Mouse (Mus musculus) heart, embryonic 10.5 days (tissue): ENCODE measurements around the gene Hs3st3b1. TPM values are rescaled to one million over a fixed set of nuclear protein-coding genes. Genes with fewer than 3 reads are reported as not detected.

Experiments used
- DNase-seq: peaks from one replicate; pipeline ENCODE4 v3.0.0-alpha.2; 2017; ENCODE audit warnings: low spot score
- H3K27ac ChIP-seq: fragments of 300-500 bp; sonication (generic); 2 replicates; pipeline ENCODE4 v1.5.1; 2016; ENCODE audit warnings: mild to moderate bottlenecking
- H3K27me3 ChIP-seq: fragments of 300-500 bp; sonication (generic); 2 replicates; pipeline ENCODE4 v1.6.1; 2016; ENCODE audit warnings: mild to moderate bottlenecking; ENCODE audit not compliant: poor library complexity, insufficient read depth, severe bottlenecking
- H3K36me3 ChIP-seq: fragments of 300-500 bp; sonication (generic); 2 replicates; pipeline ENCODE4 v1.6.1; 2016; ENCODE audit warnings: mild to moderate bottlenecking, moderate library complexity
- H3K4me1 ChIP-seq: fragments of 300-500 bp; sonication (generic); 2 replicates; pipeline ENCODE4 v1.6.1; 2016; ENCODE audit warnings: mild to moderate bottlenecking
- H3K4me3 ChIP-seq: fragments of 300-500 bp; sonication (generic); 2 replicates; pipeline ENCODE4 v1.5.1; 2016; ENCODE audit warnings: mild to moderate bottlenecking, moderate library complexity
- H3K9me3 ChIP-seq: fragments of 300-500 bp; sonication (generic); 2 replicates; pipeline ENCODE4 v1.6.1; 2016; ENCODE audit warnings: mild to moderate bottlenecking, moderate library complexity
- WGBS: fragments of 180-500 bp; shearing (Covaris S2); methylation state at CpG from one replicate; pipeline ENCODE4 v1.1.7; 2016; 5-methylcytosine and 5-hydroxymethylcytosine counted together
- polyA plus RNA-seq: library from polyadenylated mRNA; unstranded; fragments of >200 nt; fragmentation: Nextera tagmentation; extraction: Ambion mirVana; gene quantifications from 2 replicates; pipeline ENCODE4 v1.2.1, GENCODE M21; 2016

The Hs3st3b1 gene
- polyA plus RNA-seq: 5.9 and 23.9 TPM in 2 replicates

DNA sequence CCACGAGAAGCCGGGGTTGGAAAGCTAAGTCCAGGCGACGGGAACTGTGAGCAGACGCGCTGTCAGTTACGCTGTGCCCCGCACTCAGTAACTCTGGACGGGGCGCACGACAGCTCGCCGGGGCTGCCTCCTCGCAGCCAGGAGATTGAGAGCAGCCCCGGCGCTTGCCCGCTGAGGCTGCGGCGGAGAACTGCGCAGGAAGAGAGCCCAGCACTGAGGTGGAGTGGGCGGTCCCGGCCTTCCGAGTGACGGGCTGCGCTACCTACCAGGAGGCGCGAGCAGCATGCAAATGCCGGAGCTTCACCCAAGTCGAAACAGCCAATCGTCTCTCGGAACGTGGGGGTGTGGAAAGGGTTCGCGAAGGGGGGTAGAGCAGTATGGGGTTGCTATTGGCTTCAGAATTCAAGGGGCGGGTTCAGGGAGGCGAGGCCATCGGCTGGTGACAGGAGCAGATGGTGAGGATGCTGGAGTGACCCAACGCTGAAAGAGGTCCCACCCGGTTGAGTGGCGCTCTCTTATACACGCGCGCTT, at the start of gene Hs3st3b1:
Gene Hs3st3b1, minus strand, starts transcription at position 200 of the 531 bp plus-strand sequence.
- peak; percentile 98 for DNase-seq
- peak within 1 kb of the TSS; percentile 72 for H3K4me3 ChIP-seq
- peak within 1 kb of the TSS; percentile 83 for H3K27ac ChIP-seq
- no peaks in the 10 kb centered on the region for H3K9me3 ChIP-seq
- WGBS: under 1% methylated on average over 43 of the region's 43 CpGs
- H3K27me3 ChIP-seq: peaks cover 68% of the 10 kb centered on the region
- no peaks in the 10 kb centered on the region for H3K36me3 ChIP-seq
- H3K4me1 ChIP-seq: peaks cover 68% of the 10 kb centered on the region

DNA sequence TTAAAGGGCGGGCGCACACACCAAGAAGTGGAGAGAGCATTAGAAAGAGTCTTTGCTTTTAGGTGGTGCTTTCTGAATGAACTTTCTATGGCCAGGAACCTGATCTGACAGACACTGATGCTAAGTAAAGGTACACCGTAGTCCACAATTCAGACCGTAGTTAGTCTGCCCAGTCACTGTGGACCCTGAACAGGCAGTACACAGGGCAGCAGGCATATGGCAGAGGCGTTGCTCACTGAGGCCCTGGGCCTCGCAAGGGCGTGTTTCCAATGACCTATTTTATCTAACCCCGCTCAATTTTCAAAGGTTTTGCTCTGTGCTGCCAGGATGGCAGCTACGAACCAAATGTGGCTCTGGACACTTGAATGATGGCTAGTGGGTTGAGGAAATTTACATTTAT, 49.4 kb upstream of the Hs3st3b1 start:
- no peak for DNase-seq
- no peak overlapping the region for H3K27ac ChIP-seq
- H3K36me3 ChIP-seq: peaks cover 22% of the 10 kb centered on the region
- peaks cover 4% of the 10 kb centered on the region; the same call in 1 of the 2 replicates for H3K27me3 ChIP-seq
- peaks cover 40% of the 10 kb centered on the region for H3K4me1 ChIP-seq
- no peak overlapping the region for H3K4me3 ChIP-seq
- 91% methylated on average over 9 of the region's 9 CpGs for WGBS
- H3K9me3 ChIP-seq: no peaks in the 10 kb centered on the region

DNA sequence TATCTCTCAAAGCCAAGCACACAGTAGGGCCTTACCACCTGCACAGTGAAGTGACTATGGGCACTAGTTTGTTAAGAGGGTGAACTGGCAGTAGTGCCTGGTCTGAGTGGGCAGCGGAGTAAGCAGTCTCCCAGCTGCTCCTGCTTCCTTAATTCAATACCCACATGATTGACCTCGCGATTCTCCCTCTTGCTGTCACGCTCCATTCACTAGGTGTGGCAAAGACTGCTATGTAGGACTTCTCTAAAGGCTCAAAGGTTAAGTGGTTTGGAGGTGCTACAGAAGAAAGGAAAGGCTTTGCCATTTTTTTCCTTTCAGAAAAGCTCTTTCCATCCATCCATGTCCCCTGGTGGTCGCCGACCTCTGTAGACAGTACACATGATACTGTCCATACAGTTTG, 48.7 kb upstream of the Hs3st3b1 start:
- Histone ChIP-seq H3K27me3 (peaks cover 7% of the 10 kb centered on the region; the same call in 1 of the 2 replicates), H3K4me1 (peaks cover 42% of the 10 kb centered on the region), H3K9me3 (no peaks in the 10 kb centered on the region), H3K27ac (no peak overlapping the region), H3K36me3 (peaks cover 17% of the 10 kb centered on the region), H3K4me3 (no peak overlapping the region)
- DNase-seq: no peak
- 94% methylated on average over 6 of the region's 6 CpGs for WGBS

DNA sequence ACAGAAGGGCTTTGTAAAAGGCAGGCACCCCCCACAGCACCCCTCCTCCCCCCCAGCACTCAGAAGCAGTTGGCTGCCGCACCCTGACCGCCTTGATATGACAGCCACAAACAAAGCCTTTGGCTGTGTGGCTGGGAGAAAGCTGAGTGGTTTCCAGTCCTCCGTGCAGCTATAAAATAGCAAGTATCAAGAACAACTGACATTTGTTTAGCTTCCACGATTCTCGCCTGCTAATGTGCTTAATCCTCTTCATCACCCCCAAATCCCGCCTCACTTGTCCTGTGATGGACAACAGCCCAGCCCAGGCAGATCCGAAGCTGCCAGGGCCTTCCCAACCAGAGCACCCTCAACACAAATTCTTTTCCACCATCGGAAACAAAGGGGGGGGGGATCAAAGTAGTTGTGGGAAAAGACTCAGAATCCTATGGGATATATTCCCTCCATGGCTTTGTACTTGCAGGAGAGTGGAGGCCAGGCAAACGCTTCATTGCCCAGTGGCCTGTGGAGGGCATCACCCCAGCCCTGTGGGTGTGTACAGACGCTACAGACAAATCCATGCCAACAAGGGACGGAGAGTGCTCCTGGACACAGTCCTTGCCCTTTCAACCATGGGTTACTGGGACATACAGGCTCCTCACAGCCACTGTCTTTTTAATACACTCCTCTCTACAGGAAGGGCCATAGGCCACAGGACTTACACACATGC, 47.3 kb upstream of the Hs3st3b1 start:
- peaks cover 7% of the 10 kb centered on the region for H3K27me3 ChIP-seq
- 0 out of 2 replicates have a peak overlapping the region, but pooled peaks have one; percentile 49 for H3K27ac ChIP-seq
- peaks cover 12% of the 10 kb centered on the region for H3K36me3 ChIP-seq
- peaks cover 42% of the 10 kb centered on the region for H3K4me1 ChIP-seq
- DNase-seq: no peak
- H3K9me3 ChIP-seq: no peaks in the 10 kb centered on the region
- 40% methylated on average over 11 of the region's 11 CpGs for WGBS
- no peak overlapping the region for H3K4me3 ChIP-seq

DNA sequence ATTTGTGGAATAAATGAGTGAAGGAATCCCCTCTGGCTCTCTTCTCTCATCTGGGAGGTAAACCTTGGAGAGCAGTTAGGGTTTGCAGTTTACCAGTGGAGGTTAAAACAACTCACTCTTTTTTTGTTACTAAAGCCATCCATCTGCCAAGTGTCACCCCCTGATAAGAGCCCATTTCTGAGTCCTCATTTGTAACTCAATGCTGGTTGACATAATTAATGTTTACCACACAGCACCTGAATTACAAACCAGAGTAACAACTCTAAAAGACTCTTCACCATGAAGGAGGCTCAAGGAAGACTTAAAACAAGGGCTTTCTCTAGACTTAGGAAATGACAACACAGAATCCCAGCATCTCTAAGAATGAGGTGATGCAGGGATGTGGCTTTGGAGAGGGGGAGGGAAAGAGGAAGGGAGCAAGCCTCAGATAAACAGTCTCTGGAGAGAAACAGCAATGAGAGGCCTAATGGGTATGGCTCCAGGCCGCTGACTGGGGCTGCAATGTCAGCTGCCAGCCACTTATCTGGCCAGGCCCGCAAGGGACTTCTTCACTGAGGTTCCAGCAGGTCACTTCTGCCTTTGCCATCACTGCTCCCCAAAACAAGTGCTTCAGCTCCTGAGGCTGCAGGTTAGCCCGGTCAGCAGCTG, 46.4 kb upstream of the Hs3st3b1 start:
- WGBS: 30% methylated on average over 3 of the region's 3 CpGs
- Histone ChIP-seq H3K36me3 (peaks cover 13% of the 10 kb centered on the region), H3K27ac (0 out of 2 replicates have a peak overlapping the region, but pooled peaks have one; percentile 16), H3K27me3 (peaks cover 7% of the 10 kb centered on the region), H3K4me1 (peaks cover 42% of the 10 kb centered on the region), H3K9me3 (no peaks in the 10 kb centered on the region), H3K4me3 (no peak overlapping the region)
- DNase-seq: no peak

DNA sequence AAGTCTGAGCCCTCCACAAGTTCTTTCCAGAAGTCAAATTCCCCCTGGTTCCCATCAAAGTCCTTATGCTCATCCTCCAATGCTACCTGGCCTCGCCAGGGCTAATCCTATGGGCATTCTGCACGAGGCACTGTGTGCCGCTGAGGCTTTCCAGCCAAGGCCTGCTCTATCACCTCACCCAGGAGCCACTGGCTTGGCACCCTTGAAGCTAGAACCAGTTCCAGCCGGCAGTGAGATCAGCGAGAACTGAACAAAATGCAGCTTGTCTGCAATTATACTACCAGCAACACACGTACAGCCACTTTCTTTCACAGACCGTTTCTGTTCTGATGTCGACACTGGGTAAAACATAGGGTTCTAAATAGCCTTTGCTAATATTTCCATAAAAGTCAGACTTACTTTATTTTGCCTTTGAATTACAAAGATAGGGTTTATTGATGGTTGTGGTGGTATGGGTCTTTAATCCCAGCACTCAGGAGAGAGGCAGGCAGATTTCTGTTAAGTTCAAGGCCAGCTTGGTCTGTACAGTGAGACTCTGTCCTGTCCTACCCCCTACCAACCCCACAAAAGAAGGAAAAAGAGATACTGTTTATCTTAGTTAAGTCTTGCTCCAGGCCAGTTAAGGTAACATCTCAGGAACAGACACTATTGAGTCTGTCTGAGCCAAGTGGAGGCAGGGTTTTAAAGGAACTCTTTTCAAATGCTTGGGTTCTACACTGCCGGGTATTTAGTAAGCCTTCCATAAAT, 45.7 kb upstream of the Hs3st3b1 start:
- WGBS: 74% methylated on average over 9 of the region's 9 CpGs
- DNase-seq: no peak
- Histone ChIP-seq H3K27me3 (peaks cover 7% of the 10 kb centered on the region), H3K4me1 (peaks cover 42% of the 10 kb centered on the region), H3K27ac (peak overlapping the region; percentile 67; the same call in 1 of the 2 replicates), H3K9me3 (no peaks in the 10 kb centered on the region), H3K36me3 (peaks cover 19% of the 10 kb centered on the region; the same call in 1 of the 2 replicates), H3K4me3 (no peak overlapping the region)

DNA sequence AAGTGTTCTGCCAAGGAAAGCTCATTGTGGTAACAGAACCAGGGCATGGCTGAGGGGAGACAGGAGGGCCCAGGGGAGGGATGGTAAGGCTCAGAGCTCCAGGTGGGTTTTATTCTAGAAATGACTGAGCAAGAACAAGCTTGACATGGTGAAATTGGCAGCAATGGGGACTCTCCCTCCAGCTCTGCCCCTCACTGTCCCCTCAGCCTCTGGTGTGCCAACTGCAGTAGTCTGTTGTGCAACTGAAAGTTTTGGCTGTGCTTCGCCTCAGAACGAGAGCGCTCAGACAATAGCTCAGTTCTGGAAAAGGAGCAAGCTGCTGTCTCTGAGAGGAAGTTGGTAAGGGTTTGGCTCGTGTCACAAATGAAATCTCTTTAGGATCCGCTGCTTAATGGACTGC, 43.3 kb upstream of the Hs3st3b1 start:
- peaks cover 42% of the 10 kb centered on the region for H3K4me1 ChIP-seq
- H3K9me3 ChIP-seq: no peaks in the 10 kb centered on the region
- no peak overlapping the region for H3K4me3 ChIP-seq
- H3K27me3 ChIP-seq: peaks cover 7% of the 10 kb centered on the region
- WGBS: 54% methylated on average over 5 of the region's 5 CpGs
- DNase-seq: no peak
- H3K36me3 ChIP-seq: peaks cover 16% of the 10 kb centered on the region; the same call in 1 of the 2 replicates
- no peak overlapping the region for H3K27ac ChIP-seq

DNA sequence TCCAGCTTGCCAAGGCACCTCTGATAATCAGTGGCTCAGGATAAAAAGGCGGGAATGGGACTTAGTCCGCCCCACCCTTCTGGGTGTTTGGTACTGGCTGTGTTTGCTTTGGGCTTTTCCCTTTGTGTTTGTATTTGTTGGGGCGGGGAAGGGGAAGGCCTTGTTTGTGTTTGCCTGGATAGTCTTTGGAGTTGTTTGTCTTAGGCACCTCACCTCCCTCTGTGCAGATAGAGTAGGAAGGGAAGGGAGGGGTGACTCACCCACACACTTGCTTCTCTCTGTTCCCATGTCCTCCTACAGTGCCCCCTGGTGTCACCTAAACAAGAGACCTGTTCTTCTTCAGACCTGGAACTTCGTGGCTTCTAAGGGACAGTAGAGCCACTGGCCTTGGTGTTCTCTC, 35.1 kb upstream of the Hs3st3b1 start:
- peaks cover 27% of the 10 kb centered on the region for H3K4me1 ChIP-seq
- 0 out of 2 replicates have a peak overlapping the region, but pooled peaks have one; percentile 36 for H3K27ac ChIP-seq
- H3K9me3 ChIP-seq: no peaks in the 10 kb centered on the region
- 17% methylated on average over 4 of the region's 4 CpGs for WGBS
- no peak overlapping the region for H3K4me3 ChIP-seq
- H3K27me3 ChIP-seq: peaks cover 33% of the 10 kb centered on the region
- no peaks in the 10 kb centered on the region for H3K36me3 ChIP-seq
- DNase-seq: no peak

DNA sequence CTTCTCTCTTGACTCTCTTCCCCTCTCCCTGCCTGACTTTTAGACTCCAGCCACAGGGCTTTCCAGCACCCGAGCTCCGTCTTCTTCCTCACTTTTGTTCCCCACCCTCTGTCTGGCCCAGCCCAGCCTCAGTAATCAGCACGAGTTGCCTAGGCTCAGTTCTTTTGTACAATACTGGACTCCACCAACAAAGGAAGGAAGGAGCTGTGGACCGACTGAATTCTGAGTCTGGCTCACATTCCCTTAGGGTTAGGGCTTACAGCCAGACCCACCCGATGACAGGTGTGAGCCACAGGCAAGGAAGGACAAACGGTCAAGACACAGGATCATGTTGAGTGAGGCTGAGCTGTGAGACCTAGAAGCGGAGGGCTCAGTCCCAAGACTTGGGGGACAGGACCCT, 34.7 kb upstream of the Hs3st3b1 start:
- Histone ChIP-seq H3K9me3 (no peaks in the 10 kb centered on the region), H3K4me1 (peaks cover 32% of the 10 kb centered on the region), H3K27me3 (peaks cover 33% of the 10 kb centered on the region), H3K36me3 (no peaks in the 10 kb centered on the region), H3K27ac (peak overlapping the region; percentile 22; the same call in 1 of the 2 replicates), H3K4me3 (no peak overlapping the region)
- DNase-seq: no peak
- WGBS: 31% methylated on average over 7 of the region's 7 CpGs

DNA sequence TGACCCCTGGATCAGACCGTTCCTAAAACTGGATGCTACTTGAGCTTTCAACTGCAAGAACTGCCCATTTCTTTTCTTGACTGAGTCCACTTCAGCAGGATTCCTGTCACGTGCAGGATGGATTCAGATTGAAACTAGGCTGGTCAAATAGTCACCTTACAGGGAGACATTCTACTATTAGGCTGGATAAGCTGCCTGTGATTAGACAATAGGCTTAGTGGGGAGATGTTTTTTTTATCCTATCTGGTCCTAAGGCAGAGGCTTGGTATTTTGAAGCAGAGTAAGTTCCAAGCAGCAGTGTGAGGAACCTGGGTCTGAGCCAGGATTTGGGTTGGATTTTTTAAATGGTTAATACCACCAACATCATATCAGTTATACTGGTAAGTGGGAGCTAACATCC, 31.8 kb upstream of the Hs3st3b1 start:
- no peak for DNase-seq
- Histone ChIP-seq H3K9me3 (no peaks in the 10 kb centered on the region), H3K27ac (no peak overlapping the region), H3K4me3 (no peak overlapping the region), H3K36me3 (no peaks in the 10 kb centered on the region), H3K27me3 (peaks cover 50% of the 10 kb centered on the region), H3K4me1 (peaks cover 29% of the 10 kb centered on the region)
- 78% methylated on average over 2 of the region's 2 CpGs for WGBS

DNA sequence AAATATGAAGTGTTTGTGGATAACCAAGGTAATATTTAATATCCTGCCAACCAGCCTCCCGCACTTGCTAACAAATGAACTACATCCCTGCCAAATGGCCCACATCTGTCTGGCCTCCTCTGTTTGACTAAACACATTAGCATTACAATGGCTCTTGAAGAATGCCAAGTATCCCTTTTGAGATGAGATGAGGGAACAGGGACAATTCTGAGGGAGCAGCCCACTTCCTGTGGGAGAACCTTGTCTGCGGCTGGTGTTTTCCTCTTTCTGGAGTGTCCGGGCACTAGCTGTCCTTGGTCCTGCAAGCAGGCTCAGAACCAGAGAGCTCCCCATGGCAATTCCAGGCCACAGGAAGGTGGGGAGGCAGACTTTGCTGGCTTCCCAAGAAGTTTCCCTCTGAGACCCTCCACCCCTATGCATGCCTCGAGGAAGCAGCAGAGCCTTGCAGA, 30.7 kb upstream of the Hs3st3b1 start:
- no peak overlapping the region for H3K27ac ChIP-seq
- DNase-seq: no peak
- WGBS: 42% methylated on average over 4 of the region's 4 CpGs
- H3K4me3 ChIP-seq: no peak overlapping the region
- H3K27me3 ChIP-seq: peaks cover 50% of the 10 kb centered on the region
- H3K36me3 ChIP-seq: no peaks in the 10 kb centered on the region
- no peaks in the 10 kb centered on the region for H3K9me3 ChIP-seq
- H3K4me1 ChIP-seq: peaks cover 26% of the 10 kb centered on the region

DNA sequence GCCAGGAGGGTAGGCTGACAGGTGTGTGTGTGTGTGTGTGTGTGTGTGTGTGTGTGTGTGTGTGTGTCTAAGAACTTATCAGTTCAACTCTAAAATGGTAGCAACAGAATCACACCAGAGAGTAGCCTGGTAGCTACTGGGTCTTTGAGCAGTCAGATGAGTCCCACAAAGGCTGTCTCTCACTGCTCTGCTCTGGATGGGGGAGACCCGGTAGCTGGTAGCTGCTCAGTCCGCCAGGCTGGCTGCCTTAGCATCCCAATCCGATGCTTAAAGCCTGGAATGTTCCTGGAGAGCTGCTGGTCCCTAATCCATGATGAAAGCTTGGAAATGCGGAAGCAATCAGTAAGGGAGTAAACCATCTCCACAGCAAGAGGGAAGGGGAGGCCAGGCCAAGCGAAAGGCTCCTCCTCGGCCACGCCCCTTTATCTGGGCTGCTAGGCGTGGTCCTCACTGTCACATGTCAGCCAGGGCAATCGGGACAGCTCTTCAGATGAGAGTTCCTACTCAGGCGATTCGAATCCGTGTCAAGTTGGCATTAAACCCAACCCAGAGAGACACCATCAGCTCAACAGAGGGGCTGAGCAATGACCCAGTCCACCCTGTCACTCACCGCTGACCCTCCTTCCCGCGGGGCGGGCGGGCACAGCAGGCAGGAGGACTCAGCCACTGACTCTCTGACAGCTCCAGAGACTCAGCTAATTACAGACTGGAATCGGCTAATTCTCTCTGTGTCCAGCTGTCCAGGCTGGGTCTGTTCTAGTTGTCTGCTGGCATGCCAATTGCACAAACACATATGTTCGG, 29.9 kb upstream of the Hs3st3b1 start:
- 8% methylated on average over 19 of the region's 19 CpGs for WGBS
- Histone ChIP-seq H3K27me3 (peaks cover 46% of the 10 kb centered on the region), H3K4me1 (peaks cover 27% of the 10 kb centered on the region), H3K27ac (peak overlapping the region; percentile 67; the same call in 1 of the 2 replicates), H3K9me3 (no peaks in the 10 kb centered on the region), H3K4me3 (peak overlapping the region; percentile 54), H3K36me3 (no peaks in the 10 kb centered on the region)
- peak; percentile 86 for DNase-seq
